Mouse (Mus musculus) olfactory bulb, adult 2 months (tissue): ENCODE data around the gene Selenom. TPM values are rescaled to one million over a fixed set of nuclear protein-coding genes. Genes with fewer than 3 reads are reported as not detected.
A peak's percentile ranks its signal among the peaks of the same experiment; 100 is the strongest.

Experiments used
- H3K27ac ChIP-seq: fragments of 200-500 bp; 2 replicates; pipeline ENCODE4 v1.5.1; 2012; ENCODE audit warnings: low read depth, low read length; ENCODE audit not compliant: insufficient read depth
- H3K4me1 ChIP-seq: fragments of 200-500 bp; 2 replicates; pipeline ENCODE4 v1.6.1; 2012; ENCODE audit warnings: low read length; ENCODE audit not compliant: control insufficient read depth, insufficient read depth
- H3K4me3 ChIP-seq: fragments of 200-500 bp; 2 replicates; pipeline ENCODE4 v1.5.1; 2012; ENCODE audit warnings: mild to moderate bottlenecking, low read depth, low read length, moderate library complexity; ENCODE audit not compliant: insufficient read depth
- CTCF ChIP-seq: fragments of 200-500 bp; IDR thresholded peaks from 2 replicates; pipeline ENCODE4 v1.5.1; 2012; ENCODE audit warnings: low read depth, mild to moderate bottlenecking, low read length, moderate library complexity; ENCODE audit not compliant: insufficient read depth
- POLR2A ChIP-seq: fragments of 200-500 bp; IDR thresholded peaks from 2 replicates; pipeline ENCODE4 v1.6.1; 2012; ENCODE audit warnings: mild to moderate bottlenecking, low read depth, low read length, moderate library complexity; ENCODE audit not compliant: insufficient read depth
- WGBS: fragments of 180-500 bp; shearing (Covaris S2); methylation state at CpG from one replicate; pipeline ENCODE4 v1.1.7; 2018; 5-methylcytosine and 5-hydroxymethylcytosine counted together
- polyA plus RNA-seq: library from polyadenylated mRNA; stranded (reverse); fragments of >200 nt; gene quantifications from 2 replicates; pipeline ENCODE4 v1.2.4, GENCODE M21; 2012; ENCODE audit warnings: low replicate concordance; ENCODE audit not compliant: missing spikeins, insufficient read depth, insufficient read length

Selenom gene
- polyA plus RNA-seq, 1 experiment = not detected

DNA sequence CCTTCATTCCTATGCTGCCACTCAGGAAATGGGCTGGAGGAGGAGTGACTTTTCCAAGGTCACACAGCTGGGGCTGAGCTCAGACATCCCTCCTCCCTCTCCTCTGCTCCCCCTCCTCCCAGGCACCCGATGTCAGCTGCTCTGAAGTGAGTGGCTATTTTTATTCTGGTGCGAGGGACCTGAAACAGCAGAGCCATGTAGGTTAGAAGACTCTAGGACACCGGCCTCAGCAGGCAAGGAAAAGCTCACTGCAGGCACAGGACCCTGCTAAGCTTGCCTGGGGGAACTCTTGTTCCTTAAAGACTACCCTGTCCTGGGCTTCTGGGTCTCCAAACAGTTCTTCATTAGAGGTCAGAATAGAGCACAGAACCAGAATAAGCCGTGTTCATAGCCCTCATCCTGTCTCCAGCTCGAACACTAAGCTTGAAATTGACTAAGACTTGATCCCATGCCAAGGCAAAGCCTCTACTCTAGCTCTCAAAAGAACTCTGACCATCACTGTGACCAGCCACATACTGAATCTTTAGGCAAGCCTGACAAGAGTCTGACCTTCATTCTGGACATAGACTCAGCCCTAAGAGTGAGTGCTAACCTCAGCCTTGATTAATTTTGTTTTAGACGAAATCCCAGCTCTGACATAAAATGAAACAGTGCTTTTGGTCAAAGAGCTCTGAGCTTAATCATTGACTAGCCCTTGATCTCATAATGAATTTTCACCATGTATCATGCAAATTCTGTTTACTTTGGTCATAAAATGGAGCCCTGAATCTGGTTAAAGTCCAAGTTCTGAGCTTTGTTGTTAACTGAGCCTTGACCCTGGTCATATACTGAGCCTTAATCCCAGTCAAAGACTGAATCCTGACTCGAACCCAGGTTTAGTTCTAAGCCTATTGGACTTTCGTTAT lies 5.1 kb upstream of the Selenom start:
- WGBS = 39% methylated on average over 8 of the region's 8 CpGs
- TF ChIP-seq POLR2A (no peak), CTCF (no peak)
- H3K4me1 ChIP-seq = peaks cover 37% of the 10 kb centered on the region

DNA sequence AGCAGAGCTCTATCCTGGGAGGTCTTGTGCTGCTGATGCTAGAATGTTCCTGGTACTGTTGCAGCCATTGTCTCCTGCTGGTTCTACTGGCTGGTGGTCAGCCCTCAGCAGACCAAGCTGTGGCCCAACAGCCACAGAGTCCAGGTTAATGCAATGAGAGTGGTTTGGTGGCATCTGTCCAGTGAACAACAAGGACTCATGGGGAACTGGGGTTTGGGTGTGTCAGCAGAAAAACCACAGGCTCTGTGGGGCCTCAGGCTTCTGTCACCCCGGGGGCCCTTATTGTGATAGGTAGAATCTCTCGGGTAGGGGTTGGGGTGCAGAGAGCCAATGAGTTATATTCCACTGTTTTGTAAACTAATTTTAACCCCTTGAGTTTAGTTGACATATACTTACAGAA lies 4.2 kb upstream of the Selenom start:
- TF ChIP-seq POLR2A (no peak), CTCF (no peak)
- 79% methylated on average over 2 of the region's 2 CpGs for WGBS
- Histone ChIP-seq H3K4me3 (no peak overlapping the region), H3K4me1 (peaks cover 32% of the 10 kb centered on the region), H3K27ac (peak overlapping the region; percentile 97)

More for the DNA sequence above, 5.1 kb upstream of the Selenom start:
- Histone ChIP-seq H3K4me3 (peak overlapping the region; percentile 27; the same call in 1 of the 2 replicates), H3K27ac (peak overlapping the region; percentile 97)

DNA sequence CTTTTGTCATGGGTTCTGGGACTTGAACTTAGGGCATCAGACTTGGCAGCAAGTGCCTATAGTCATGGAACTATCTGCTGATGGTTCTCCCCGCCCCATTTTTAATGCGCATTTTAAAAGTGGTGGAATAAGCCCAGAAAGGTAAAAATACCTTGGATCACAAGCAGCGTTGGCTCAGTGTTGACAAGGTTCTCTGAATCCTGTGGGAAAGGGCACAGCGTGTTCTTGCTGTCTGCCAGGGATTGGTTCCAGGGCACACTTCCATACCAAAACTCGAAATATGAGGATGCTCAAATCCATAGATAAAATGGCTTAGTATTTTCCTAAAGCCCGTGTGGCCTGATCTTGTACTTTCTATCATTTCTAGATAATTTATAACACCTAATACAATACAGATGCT lies 1.2 kb upstream of the Selenom start:
- Histone ChIP-seq H3K4me3 (no peak overlapping the region), H3K4me1 (peaks cover 31% of the 10 kb centered on the region), H3K27ac (peak overlapping the region; percentile 60; the same call in 1 of the 2 replicates)
- WGBS = 76% methylated on average over 6 of the region's 6 CpGs
- TF ChIP-seq CTCF (no peak), POLR2A (no peak)

DNA sequence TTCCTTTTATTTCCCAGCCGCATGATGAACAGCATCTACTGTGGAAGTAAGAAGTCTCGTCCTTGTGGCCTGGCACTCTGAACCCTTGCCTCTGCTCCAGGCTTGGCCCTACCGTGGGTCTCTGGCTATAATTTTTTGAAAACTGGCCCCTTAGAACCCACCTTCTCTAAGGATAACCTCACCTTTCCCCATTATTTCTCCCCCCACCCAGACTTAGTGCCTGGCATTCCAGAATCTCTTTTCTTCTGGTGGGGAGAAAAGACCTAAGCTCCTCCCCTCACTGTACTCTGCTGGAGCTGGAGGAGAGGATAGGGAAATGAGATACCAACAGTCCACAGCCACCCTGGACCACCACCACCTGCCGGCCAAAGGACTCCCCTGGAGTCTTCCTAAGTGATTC lies 732 bp downstream of the Selenom start:
- Histone ChIP-seq H3K4me1 (peaks cover 22% of the 10 kb centered on the region), H3K27ac (peak overlapping the region; percentile 90), H3K4me3 (peak overlapping the region; percentile 82)
- WGBS = 18% methylated on average over 4 of the region's 4 CpGs
- TF ChIP-seq CTCF (no peak), POLR2A (no peak)

DNA sequence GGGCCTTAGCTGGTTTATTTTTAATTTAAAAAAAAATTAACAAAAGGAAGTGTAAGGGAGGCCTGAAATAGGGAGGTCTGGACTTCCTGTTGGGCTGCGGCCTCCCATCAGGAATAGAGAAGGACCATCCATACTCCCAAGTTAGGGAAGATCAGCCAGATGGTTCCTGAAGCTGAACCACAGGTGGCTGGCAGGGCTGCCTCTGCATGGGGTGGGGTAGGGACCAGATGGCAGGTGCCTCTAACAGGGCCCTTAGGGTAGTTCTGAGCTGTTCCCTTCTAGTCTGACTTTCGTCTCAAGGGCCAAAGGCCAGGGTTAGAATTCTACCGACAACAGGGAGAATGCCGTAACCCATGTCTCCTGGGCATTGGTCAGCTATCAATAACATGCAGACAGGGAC lies 1.2 kb downstream of the Selenom start:
- TF ChIP-seq CTCF = no peak
- no peak for TF ChIP-seq POLR2A
- Histone ChIP-seq H3K4me1 (peaks cover 19% of the 10 kb centered on the region), H3K4me3 (peak overlapping the region; percentile 82), H3K27ac (no peak overlapping the region; the same call in 1 of the 2 replicates)
- WGBS = 65% methylated on average over 4 of the region's 4 CpGs

DNA sequence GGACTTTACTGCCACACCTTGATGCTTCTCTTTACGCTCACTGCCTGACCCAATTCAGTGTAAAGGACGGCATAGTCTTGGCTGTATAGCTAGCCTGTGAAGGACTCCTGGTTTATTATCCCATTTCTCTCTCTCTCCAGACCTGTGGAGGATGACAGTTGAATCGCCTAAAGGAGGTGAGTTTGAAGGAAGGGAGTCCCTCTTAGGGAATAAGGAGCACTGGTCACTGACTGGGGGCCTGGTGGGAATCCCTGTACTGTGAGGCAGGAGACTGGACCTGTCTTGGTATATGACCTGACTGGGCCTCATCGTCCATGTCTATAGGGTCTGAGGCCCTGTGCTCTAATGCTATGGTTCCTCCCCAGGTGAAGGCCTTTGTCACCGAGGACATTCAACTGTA lies 1.6 kb downstream of the Selenom start:
- H3K4me3 ChIP-seq = peak overlapping the region; percentile 82
- TF ChIP-seq POLR2A (no peak), CTCF (no peak)
- H3K4me1 ChIP-seq = peaks cover 23% of the 10 kb centered on the region
- H3K27ac ChIP-seq = 0 out of 2 replicates have a peak overlapping the region, but pooled peaks have one; percentile 6
- WGBS = 64% methylated on average over 5 of the region's 5 CpGs

DNA sequence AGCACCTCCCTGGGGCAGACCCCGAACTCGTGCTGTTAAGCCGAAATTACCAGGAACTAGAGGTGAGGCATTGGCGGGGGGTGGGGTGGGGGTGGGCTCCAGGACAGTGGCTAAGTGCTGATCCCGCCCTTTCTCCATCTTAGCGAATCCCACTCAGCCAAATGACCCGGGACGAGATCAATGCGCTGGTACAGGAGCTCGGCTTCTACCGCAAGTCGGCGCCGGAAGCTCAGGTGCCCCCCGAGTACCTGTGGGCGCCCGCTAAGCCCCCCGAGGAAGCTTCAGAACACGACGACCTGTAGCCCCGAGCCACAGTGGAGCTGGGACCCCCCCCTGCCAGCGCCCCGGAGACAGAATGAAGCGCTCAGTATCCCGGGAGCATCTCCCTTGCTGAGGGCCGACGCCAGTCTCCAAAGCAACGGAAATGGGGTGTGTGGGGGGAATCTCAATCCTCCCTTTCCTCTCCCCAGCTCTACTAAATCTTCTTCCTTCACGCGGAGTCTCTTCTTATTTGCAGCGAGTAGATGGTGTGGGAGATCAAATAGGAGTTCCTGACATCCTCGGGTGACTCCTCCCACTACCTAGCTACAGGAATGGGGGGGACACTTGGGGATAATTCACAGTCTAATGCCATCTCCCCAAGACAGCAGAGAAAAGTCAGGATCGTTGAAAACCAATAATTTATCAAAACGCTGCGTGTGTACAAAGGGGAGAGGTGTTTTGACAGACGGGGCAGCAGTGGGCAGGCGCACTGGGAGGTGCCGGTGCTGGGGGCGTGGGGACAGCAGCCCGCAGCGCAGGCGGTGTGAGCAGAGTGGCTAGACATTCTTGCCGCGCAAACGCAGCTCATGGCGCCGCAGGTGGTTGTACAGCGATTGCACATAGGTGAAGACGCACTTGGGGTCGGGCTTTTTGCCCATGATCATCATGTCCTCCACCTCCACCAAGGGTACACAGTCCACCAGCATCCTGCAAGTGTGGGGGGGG lies 2.7 kb downstream of the Selenom start:
- Histone ChIP-seq H3K4me1 (peaks cover 29% of the 10 kb centered on the region), H3K4me3 (peak overlapping the region; percentile 36), H3K27ac (no peak overlapping the region)
- WGBS = 8% methylated on average over 50 of the region's 50 CpGs
- TF ChIP-seq POLR2A = no peak
- no peak for TF ChIP-seq CTCF

DNA sequence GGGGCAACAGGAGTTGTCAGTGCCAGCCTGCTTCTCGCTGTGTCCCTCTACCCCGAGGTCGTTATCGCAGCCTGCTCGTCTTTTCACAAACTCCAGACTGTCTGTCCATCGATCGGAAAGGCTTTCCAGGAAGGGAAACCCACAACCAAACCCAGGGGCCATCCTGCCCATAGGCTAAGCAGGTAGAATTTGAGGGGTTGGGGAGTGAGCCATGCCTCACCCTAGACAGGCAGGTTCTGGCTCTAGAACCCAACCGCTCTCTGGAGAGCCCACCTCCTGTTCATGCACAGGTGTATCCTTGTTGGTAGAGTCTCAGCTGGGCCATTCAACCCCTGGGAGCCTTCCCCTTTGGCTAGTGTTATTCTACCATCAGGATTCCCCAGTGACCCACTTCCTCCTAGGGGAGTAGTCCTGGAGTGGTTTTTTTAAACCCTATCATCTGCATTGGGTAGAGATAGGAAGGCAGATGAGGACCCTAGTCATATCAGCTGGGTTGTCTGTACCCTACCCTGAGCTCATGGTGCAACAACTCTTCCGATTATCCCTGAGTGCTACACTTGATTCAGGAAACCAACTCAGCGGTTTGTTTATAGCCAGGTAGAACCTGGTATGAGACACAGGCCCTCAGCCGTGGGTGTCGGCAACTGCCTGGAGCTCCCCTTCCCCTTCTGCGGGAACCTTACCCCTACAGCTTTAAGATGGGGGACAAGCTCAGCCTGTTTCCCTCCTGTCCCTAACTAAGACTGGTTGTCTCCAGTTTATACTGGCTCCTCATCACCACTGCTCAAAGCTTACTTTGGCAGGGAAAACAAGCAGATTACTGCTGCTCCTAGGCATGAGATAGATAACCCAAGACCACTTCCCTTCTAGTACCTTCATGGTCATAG lies 3.6 kb downstream of the Selenom start:
- no peak overlapping the region for H3K27ac ChIP-seq
- peak overlapping the region; percentile 36 for H3K4me3 ChIP-seq
- H3K4me1 ChIP-seq = peaks cover 29% of the 10 kb centered on the region
- WGBS = 57% methylated on average over 13 of the region's 13 CpGs
- TF ChIP-seq POLR2A (no peak), CTCF (no peak)
